Mouse (Mus musculus): ENCODE results near the gene Cacna2d1. TPM values are rescaled to one million over a fixed set of nuclear protein-coding genes. Genes with fewer than 3 reads are reported as not detected.

Cacna2d1 gene
- polyA plus RNA-seq, 1 experiment from 2014 or later, result 13.3 TPM

DNA sequence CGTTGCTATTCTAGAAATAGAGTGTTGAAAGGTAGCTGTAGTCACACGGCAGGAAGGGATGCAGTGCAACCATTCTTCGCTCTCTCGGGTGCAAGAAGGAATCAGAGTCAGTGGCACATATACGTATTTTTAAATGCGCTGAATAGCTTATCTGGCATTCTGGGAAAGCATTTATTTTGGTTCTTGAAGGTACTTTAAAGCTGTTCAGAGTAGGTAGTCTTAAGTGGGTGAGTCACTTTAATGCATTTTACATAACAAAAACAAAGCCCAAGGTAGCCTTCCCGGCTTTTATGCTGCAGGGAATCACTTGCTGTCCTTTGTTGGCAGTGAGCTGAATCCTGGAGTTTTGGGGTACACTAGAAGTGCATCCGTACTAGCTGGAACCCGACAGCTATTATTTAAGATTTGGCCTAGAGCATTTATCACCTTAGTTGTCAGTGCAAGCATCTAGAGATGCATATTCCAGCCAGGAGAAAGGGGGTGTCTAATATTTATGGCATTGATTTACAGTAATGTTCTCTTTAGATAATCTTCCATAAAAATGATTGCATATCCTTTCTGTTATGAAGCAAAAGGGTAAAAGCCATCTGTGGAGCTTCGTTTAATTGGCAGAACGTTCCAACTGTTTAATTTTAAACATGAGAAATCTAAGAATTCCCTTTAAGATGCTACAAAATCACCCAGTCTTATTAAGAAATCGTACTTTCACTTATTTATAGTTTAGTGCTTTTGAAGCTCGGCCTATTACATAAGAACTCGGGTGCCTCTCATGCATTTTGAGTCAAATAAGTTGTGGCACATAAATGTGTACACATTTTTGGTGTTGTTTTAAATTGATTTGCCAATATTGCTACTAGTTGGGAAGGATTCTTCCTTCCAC lies 1.6 kb downstream of the Cacna2d1 start:
- Histone ChIP-seq H3K27me3 (ENCODE audit: insufficient read depth, low read length) (no peaks in the 10 kb centered on the region), H3K4me1 (ENCODE audit: insufficient read depth, low read length) (peaks cover 10% of the 10 kb centered on the region), H3K4me2 (replicated peaks; ENCODE audit: low read depth, low read length) (peak overlapping the region; percentile 84), H3K4me3 (ENCODE audit: low read length) (peak overlapping the region; percentile 77), H3K9me3 (ENCODE audit: low read length) (no peaks in the 10 kb centered on the region), H3K36me3 (ENCODE audit: insufficient read depth, low read length) (no peaks in the 10 kb centered on the region), H3K27ac (ENCODE audit: low read length) (no peak overlapping the region), H3K9ac (replicated peaks; ENCODE audit: low read length) (peak overlapping the region; percentile 91)
- ATAC-seq (ENCODE audit: low FRiP score, low TSS enrichment), result no peak
- WGBS, result 21% methylated on average over 14 of the region's 14 CpGs

DNA sequence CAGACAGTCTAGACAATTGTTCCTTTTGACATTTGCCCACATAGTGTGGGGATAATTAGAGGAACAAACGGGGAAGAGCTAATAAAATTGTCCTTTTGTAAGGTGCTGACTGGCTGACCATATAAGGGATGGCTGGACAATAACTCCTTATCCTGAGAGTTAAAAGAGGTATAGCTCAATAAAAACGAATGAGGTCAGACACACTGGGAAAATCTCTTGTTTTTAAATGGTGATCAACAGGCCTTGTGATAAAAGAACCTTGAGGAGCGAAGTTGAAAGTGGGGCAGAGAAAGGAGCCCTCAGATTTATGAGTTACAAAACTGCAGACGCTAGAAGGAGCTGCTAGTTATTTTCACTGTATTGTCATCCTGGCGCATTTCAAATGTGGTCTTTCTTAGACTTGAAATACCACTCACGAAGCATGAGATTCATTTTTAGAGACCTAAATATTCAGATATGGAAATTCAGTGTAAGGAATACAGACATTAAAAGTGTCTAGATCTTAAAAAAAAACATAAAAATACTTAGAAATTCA lies 6.8 kb downstream of the Cacna2d1 start:
- no peak for ATAC-seq (ENCODE audit: low FRiP score, low TSS enrichment)
- H3K9ac ChIP-seq (replicated peaks; ENCODE audit: low read length), result no peak overlapping the region

DNA sequence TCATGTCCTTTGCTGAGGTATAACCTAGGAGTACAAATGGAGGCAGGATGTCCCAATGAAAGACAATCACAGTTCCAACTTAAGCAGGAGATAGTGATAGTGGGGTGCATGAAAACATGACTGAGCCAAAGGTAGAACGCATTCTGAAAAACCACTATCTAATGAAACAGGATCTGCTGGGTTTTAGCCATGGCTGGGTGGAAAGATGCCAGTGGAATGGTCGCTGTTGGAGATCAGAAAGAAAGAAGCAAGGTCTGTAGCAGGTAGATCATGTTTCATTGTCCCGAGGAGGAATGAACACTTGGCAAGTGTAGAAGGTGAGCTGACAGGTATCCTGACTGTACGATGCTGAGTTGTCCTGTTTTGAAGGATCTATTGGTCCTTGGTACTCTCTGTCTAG lies 7.6 kb downstream of the Cacna2d1 start:
- ATAC-seq (ENCODE audit: low FRiP score, low TSS enrichment), result no peak

More for the DNA sequence above, 6.8 kb downstream of the Cacna2d1 start:
- no peak overlapping the region for H3K4me2 ChIP-seq (replicated peaks; ENCODE audit: low read depth, low read length)
- H3K9me3 ChIP-seq (ENCODE audit: low read length), result 0 out of 2 replicates have a peak, but pooled peaks cover 2% of the 10 kb centered on the region
- H3K4me3 ChIP-seq (ENCODE audit: low read length), result no peak overlapping the region
- H3K27me3 ChIP-seq (ENCODE audit: insufficient read depth, low read length), result no peaks in the 10 kb centered on the region
- no peak overlapping the region for H3K27ac ChIP-seq (ENCODE audit: low read length)
- 22% methylated on average over 6 of the region's 6 CpGs for WGBS
- H3K36me3 ChIP-seq (ENCODE audit: insufficient read depth, low read length), result peaks cover 15% of the 10 kb centered on the region
- peaks cover 2% of the 10 kb centered on the region; the same call in 1 of the 2 replicates for H3K4me1 ChIP-seq (ENCODE audit: insufficient read depth, low read length)

DNA sequence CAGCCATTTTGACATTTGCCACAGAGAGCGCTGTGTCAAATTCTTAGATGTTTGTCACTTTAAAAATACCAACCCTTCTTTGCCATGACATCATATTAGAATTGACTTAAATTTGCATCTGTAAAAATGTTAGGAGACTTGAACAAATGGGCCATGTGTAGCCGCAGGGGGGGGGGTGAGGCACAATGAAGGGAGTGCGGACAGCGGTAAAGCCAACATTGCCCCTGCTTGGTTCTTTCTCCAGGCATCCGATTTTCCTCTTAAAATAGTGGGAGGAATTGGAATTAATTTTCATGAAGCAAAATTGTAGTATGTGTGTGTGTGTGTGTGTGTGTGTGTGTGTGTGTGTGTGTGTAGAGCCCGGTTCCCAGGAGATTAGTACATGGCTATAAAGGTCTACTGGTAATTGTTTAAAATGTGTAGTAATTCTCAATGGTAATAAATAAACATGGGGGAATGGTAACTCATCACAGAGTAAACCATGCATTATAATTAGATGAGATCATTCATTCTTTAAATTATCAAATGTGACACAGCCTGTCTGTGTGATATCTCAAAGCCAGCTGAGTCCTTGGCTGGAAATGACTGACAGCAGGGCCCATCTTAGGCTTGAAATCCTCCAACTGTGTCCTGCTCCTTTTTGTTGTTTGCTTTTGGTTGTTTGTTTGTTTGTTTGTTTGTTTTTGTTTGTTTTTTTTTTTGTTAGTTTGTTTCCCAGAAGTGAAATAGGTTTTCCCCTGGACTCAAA lies 14.0 kb downstream of the Cacna2d1 start:
- Histone ChIP-seq H3K4me2 (replicated peaks; ENCODE audit: low read depth, low read length) (no peak overlapping the region), H3K4me1 (ENCODE audit: insufficient read depth, low read length) (no peaks in the 10 kb centered on the region), H3K4me3 (ENCODE audit: low read length) (no peak overlapping the region), H3K36me3 (ENCODE audit: insufficient read depth, low read length) (peaks cover 13% of the 10 kb centered on the region), H3K9ac (replicated peaks; ENCODE audit: low read length) (no peak overlapping the region), H3K27me3 (ENCODE audit: insufficient read depth, low read length) (no peaks in the 10 kb centered on the region), H3K27ac (ENCODE audit: low read length) (no peak overlapping the region), H3K9me3 (ENCODE audit: low read length) (0 out of 2 replicates have a peak, but pooled peaks cover 2% of the 10 kb centered on the region)
- no peak for ATAC-seq (ENCODE audit: low FRiP score, low TSS enrichment)
- 95% methylated on average over 6 of the region's 6 CpGs for WGBS

More for the DNA sequence above, 7.6 kb downstream of the Cacna2d1 start:
- Histone ChIP-seq H3K27ac (ENCODE audit: low read length) (no peak overlapping the region), H3K9me3 (ENCODE audit: low read length) (0 out of 2 replicates have a peak, but pooled peaks cover 2% of the 10 kb centered on the region), H3K4me1 (ENCODE audit: insufficient read depth, low read length) (peaks cover 2% of the 10 kb centered on the region; the same call in 1 of the 2 replicates), H3K36me3 (ENCODE audit: insufficient read depth, low read length) (peaks cover 15% of the 10 kb centered on the region), H3K4me3 (ENCODE audit: low read length) (no peak overlapping the region), H3K4me2 (replicated peaks; ENCODE audit: low read depth, low read length) (no peak overlapping the region), H3K9ac (replicated peaks; ENCODE audit: low read length) (no peak overlapping the region), H3K27me3 (ENCODE audit: insufficient read depth, low read length) (no peaks in the 10 kb centered on the region)
- WGBS, result 52% methylated on average over 4 of the region's 4 CpGs

DNA sequence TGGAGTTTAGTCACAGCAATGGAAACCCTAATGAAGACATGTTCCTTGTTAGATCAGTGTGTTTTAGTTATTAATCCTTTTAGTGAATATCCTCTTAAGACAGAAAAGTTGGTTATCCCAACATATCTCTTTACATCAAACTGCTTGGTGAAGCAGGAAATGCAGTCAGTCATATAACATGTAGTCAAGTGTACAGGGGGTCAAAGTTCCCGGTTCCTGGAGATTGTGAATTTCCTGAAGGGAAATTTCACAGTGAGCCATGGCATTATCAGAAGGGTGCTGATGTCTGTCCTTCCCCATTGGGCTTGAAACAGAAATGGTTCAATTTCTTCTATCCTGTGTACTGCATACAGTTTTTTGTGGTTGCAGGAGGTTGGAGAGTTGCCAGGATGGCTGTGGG lies 25.3 kb downstream of the Cacna2d1 start:
- H3K36me3 ChIP-seq (ENCODE audit: insufficient read depth, low read length), result no peaks in the 10 kb centered on the region
- 44% methylated on average over 1 of the region's 1 CpGs for WGBS
- no peaks in the 10 kb centered on the region for H3K9me3 ChIP-seq (ENCODE audit: low read length)
- H3K27ac ChIP-seq (ENCODE audit: low read length), result no peak overlapping the region
- H3K9ac ChIP-seq (replicated peaks; ENCODE audit: low read length), result no peak overlapping the region
- no peak for ATAC-seq (ENCODE audit: low FRiP score, low TSS enrichment)
- H3K4me2 ChIP-seq (replicated peaks; ENCODE audit: low read depth, low read length), result no peak overlapping the region
- no peaks in the 10 kb centered on the region for H3K27me3 ChIP-seq (ENCODE audit: insufficient read depth, low read length)
- no peaks in the 10 kb centered on the region for H3K4me1 ChIP-seq (ENCODE audit: insufficient read depth, low read length)
- H3K4me3 ChIP-seq (ENCODE audit: low read length), result no peak overlapping the region

DNA sequence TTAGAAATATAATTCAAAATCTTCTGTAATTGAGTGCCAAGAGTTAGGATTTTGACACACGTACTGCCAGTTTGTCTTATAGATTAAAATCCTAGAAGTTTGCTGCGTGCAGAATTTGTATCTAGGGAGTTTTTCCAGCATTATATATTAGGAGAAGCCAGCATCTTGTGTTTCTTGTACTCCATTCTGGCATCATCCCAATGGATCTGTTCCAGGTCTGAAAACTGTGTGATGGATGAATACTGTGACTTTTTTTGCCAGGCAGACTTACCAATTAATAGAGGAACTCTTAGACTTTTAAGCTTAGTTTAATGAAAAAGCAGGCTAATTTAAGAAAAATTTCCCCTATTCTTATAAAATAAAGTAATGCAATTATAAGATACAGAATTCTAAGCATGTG lies 27.4 kb downstream of the Cacna2d1 start:
- Histone ChIP-seq H3K27ac (ENCODE audit: low read length) (no peak overlapping the region), H3K9me3 (ENCODE audit: low read length) (no peaks in the 10 kb centered on the region), H3K4me1 (ENCODE audit: insufficient read depth, low read length) (no peaks in the 10 kb centered on the region), H3K4me3 (ENCODE audit: low read length) (no peak overlapping the region), H3K9ac (replicated peaks; ENCODE audit: low read length) (no peak overlapping the region), H3K36me3 (ENCODE audit: insufficient read depth, low read length) (no peaks in the 10 kb centered on the region), H3K4me2 (replicated peaks; ENCODE audit: low read depth, low read length) (no peak overlapping the region), H3K27me3 (ENCODE audit: insufficient read depth, low read length) (no peaks in the 10 kb centered on the region)
- ATAC-seq (ENCODE audit: low FRiP score, low TSS enrichment), result no peak
- 68% methylated on average over 2 of the region's 2 CpGs for WGBS

DNA sequence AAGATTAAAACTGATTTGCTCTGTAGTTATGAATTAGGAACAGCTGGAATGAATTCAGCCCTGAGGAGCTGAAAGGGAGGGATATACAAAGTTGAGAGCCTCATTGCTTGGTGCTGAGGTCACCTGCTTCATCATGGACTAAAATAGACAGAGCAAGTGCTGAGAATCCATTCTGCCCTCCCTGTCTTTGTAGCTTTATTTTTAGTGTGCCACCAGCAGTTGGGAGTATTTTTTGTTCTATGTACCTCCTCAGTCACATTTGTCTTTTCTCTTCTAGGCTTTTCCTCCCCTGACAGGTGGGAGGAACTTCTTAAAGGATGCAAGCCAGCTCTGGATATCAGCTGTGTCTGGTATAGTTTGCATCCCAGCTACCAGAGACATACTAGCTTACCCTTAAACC lies 32.4 kb downstream of the Cacna2d1 start:
- Histone ChIP-seq H3K9me3 (ENCODE audit: low read length) (no peaks in the 10 kb centered on the region), H3K4me1 (ENCODE audit: insufficient read depth, low read length) (no peaks in the 10 kb centered on the region), H3K36me3 (ENCODE audit: insufficient read depth, low read length) (no peaks in the 10 kb centered on the region), H3K27me3 (ENCODE audit: insufficient read depth, low read length) (no peaks in the 10 kb centered on the region), H3K27ac (ENCODE audit: low read length) (no peak overlapping the region), H3K4me2 (replicated peaks; ENCODE audit: low read depth, low read length) (no peak overlapping the region), H3K4me3 (ENCODE audit: low read length) (no peak overlapping the region), H3K9ac (replicated peaks; ENCODE audit: low read length) (no peak overlapping the region)
- ATAC-seq (ENCODE audit: low FRiP score, low TSS enrichment), result no peak

DNA sequence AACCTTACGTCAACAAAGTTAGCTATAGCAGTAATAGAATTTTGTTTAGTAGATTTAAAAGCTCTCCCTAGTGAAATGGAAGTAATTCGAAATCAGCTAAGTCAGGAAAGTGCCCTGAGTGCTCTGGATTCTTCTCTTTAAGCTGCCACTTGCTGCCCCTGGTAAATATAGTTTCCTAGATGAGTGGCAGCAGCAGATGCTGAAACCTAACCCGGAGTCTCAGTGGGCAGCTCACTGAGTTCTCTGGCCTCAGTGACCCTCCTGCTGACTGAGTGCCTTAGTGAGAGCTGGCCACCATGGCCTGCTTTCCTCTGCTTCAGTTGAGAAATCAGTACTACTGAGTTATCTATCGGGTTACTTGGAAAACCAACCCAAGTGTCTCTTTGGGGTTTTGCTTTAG lies 37.3 kb downstream of the Cacna2d1 start:
- 0 out of 2 replicates have a peak, but pooled peaks have one; percentile 49 for ATAC-seq (ENCODE audit: low FRiP score, low TSS enrichment)
- 61% methylated on average over 4 of the region's 4 CpGs for WGBS
- Histone ChIP-seq H3K9me3 (ENCODE audit: low read length) (no peaks in the 10 kb centered on the region), H3K36me3 (ENCODE audit: insufficient read depth, low read length) (no peaks in the 10 kb centered on the region), H3K4me1 (ENCODE audit: insufficient read depth, low read length) (no peaks in the 10 kb centered on the region), H3K9ac (replicated peaks; ENCODE audit: low read length) (no peak overlapping the region), H3K4me2 (replicated peaks; ENCODE audit: low read depth, low read length) (no peak overlapping the region), H3K27ac (ENCODE audit: low read length) (no peak overlapping the region), H3K27me3 (ENCODE audit: insufficient read depth, low read length) (no peaks in the 10 kb centered on the region), H3K4me3 (ENCODE audit: low read length) (no peak overlapping the region)

DNA sequence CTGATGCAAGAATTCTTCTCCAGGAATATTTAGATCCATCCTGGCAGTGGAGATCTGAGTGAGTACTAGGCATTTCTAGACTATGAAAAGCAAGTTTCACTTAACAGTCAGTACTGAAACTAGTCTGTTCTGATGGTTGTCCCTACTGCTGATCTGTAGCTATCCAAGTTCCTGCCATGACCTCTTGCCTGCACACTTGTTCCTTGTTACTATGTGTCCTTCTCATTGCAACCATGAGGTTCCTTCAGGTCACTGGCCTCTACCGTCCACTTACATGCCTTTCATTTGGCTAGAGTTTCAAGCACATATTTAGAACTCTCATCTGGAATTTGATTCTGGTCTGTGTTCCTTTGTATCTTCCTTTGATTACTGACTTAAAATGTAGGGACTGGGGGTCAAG lies 37.9 kb downstream of the Cacna2d1 start:
- no peaks in the 10 kb centered on the region for H3K9me3 ChIP-seq (ENCODE audit: low read length)
- H3K4me3 ChIP-seq (ENCODE audit: low read length), result no peak overlapping the region
- no peak overlapping the region for H3K9ac ChIP-seq (replicated peaks; ENCODE audit: low read length)
- no peaks in the 10 kb centered on the region for H3K36me3 ChIP-seq (ENCODE audit: insufficient read depth, low read length)
- no peak for ATAC-seq (ENCODE audit: low FRiP score, low TSS enrichment)
- H3K4me2 ChIP-seq (replicated peaks; ENCODE audit: low read depth, low read length), result no peak overlapping the region
- WGBS, result 53% methylated on average over 1 of the region's 1 CpGs
- no peaks in the 10 kb centered on the region for H3K27me3 ChIP-seq (ENCODE audit: insufficient read depth, low read length)
- no peaks in the 10 kb centered on the region for H3K4me1 ChIP-seq (ENCODE audit: insufficient read depth, low read length)
- no peak overlapping the region for H3K27ac ChIP-seq (ENCODE audit: low read length)
